Mouse (Mus musculus): ENCODE measurements around the gene Dnmbp.

Gene Dnmbp

GRCm38 (mm10) chr19:43905985-43906384 is 34.0 kb downstream of the Dnmbp start:
- peak; percentile 36 for DNase-seq

DNA sequence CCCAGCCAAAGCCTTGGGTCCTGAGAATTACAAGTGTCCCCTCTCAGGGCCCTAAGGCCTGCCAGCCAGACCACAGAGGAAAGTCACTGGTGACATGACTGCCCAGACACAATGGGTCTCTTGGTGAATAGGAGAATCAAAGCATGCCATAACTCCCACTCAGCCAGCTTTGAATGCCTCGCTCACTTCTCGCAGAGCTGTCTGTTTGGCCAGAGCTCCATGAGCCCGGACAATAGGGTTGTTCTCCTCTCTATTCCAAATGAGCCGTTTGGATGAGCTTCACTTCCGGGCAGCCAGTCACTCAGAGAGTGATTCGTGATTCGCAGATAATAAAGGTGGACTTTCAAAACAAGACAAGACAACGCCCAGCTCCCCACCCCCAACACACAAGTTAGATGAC is 34.9 kb downstream of the Dnmbp start:
- DNase-seq: no peak

DNA sequence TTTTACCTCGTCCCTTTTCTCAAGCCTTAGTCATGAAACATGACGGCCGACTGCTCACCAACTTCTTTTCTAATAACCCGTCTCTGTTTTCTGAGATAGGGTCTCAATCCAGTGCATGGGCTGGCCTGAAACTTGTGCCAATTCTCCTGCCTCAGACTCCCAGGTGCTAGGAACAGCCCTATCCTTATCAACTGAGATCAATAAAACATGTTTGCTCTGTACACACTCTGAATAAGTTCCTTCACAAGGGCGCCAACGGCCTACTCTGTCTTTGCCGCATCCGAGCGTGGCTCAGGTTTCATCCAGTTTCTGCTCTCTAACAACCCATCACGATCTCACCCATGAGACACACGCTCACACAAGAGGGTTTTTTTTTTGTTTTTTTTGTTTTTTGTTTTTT is 35.7 kb downstream of the Dnmbp start:
- no peak for DNase-seq

- DNase-seq: no peak
These were observed 37.1 kb downstream of the Dnmbp start for GRCm38 (mm10) chr19:43902887-43903286.

DNA sequence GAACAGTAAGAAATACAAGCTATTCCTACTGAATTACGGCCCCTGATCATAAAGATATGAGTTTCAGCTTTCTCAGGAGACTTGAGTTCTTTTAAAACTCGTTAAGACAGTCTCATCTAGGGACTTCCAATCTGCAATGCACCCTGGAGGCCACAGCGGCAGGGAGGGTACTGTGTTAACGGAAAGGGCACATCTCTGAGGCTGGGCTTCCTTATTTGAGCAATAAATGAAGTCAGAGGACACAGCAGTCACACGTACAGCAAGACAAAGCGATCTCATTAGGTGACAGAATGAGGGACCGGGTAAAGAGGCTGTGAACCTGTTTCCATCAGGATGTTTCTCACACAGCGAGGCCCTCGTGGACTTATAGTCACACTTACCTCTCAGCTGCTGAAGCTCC is 39.3 kb downstream of the Dnmbp start:
- DNase-seq: no peak

DNA sequence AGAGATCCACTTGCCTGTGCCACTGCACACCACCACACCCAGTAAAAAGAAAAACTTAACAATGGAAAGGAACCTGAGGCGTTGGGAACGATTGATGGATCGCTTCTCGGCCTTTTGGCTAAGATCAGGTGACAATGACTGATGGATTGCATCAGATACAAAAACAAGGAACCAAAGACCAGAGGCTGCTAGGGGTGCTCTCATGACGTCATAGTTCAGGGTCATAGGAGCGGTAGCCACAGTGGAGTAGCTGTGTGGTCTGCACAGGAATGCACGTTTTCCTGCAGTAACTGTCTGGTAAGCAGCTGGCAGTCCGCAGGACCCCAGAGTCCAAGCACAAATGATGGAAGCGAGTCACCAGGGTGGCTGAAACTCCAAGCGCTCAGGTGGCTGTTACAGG is 41.4 kb downstream of the Dnmbp start:
- no peak for DNase-seq

DNA sequence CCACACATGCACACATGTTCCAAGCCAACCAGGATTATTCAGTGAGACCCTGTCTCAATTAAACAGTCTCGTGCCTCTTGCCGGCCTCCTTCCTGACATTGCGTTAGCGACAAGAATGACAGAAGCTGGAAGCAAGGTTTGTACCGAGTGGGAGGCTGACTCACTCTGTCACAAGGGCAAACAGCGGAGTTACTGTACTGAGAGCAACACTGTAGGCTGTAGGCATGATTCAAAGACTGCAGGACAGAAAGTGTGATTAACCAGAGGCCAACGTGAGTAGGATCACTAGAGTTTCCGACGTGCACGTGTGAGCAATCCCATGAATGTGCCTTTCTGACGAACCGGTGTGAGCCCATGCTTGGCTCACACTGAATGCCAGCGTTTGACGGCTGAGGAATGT is 43.5 kb downstream of the Dnmbp start:
- DNase-seq: no peak

DNA sequence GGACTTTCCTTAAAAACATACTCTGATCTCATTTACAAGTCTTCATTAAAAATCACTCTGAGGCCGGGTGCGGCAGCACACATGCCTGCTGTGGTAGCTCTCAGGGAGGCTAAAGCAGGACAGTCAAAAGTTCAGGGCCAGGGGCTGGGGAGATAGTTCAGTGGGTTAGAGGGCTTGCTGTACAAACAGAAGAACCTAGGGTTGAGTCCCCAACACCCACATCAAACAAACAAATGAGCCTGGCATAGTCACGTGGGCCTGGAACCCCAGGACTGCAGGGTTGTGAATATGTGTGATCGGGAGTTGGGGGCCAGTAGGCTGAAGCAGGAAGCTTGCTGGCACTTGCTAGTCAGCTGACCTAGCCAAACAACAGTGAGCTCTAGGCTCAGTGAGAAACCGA is 44.0 kb downstream of the Dnmbp start:
- no peak for DNase-seq

DNA sequence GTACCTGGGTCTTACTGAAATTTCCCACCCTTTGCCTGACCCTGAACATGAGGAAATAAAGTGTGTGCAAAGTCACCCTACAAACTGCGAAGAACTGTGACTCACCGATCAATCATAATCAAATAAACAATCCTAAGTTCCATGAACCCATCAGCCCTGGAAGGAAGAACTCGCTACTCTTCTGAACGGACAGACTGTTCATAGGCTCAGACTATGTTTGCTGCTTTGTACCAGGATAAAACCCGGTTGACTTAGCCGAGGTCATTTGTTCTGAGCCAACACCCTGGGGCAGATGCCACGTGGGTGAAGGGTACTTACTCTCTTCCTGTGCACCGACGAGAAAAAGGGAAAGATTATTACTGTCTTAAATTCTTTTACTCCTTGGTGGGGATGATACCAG is 45.2 kb downstream of the Dnmbp start:
- DNase-seq: no peak

- DNase-seq: no peak
These were observed 45.9 kb downstream of the Dnmbp start for GRCm38 (mm10) chr19:43894070-43894469.

DNA sequence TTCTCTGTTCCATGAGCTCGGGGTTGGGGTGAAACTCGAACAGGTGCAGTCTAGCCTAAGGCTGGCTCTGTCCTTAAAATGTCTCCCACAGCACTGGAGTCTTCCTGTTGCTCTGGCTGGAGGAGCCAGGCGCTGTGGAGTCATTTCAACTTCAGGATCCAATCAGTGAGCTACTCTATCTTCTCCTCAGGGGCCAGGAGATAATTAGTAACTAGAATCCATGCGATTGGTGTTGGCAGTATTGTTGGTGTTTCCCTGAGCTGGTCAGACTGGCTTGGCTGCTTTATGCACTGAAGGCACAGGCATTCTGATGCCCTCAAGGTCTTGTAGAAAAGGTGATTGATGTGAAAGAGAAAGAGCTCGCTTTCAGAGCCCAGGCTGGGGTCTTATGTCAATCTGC is 49.5 kb downstream of the Dnmbp start:
- DNase-seq: no peak

- no peak for DNase-seq
These were observed 52.3 kb downstream of the Dnmbp start for GRCm38 (mm10) chr19:43887725-43888124.

GRCm38 (mm10) chr19:43887242-43887641 is 52.7 kb downstream of the Dnmbp start:
- DNase-seq: no peak

DNA sequence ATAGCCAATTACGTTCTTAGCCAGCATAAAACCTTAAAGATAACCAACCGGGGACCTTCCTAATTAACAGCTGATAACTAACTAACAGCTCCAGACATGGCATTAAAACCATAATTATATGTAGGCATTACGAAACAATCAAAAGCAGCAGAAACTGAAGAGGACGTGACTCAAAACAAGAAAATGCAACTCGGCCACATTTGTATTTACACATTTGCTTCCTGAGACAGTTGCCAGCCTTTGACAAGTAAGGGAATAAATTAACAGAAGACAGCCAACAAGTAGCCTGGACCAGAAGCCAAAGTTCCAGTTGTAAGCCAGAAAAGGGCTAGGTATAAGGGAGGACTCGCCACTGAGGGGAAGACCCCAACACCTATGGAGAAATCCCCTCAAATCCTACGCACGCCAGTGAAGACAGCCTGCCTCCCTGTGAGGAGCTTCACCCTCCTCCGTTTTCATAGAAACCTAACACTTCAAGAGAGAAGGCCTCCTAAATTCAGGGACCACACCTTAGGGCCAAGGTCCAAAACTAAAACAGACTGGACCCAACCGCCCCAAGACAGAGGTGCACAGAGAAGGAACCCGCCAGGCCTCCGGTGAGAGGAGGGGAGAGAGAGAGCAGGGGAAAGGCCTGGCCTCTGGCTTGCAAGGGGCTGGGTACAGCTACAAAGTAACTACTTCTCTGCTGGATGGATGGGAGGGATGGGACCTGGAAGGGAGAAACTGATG is 53.5 kb downstream of the Dnmbp start:
- DNase-seq: no peak

GRCm38 (mm10) chr19:43884668-43885498 is 55.1 kb downstream of the Dnmbp start:
- no peak for DNase-seq

GRCm38 (mm10) chr19:43882895-43883573 is 57.0 kb downstream of the Dnmbp start:
- no peak for DNase-seq

DNA sequence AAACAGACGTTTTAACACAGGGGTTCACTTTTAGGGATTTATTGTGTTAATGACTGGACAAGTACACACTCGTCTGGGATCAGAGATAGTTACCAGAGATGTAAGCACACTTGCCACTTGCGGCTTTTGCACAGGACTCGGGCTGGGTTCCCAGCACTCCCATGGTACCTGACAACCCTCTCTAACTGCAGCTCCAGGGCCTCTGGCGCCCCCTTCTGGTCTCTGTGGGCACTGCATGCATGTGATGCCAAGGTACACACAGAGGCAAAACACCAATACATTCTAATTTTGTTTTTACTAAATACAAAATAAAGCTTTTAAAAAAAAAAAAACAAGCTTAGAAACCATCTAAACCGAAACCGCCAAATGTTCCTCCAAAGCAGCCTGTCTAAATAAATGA is 58.4 kb downstream of the Dnmbp start:
- DNase-seq: no peak

GRCm38 (mm10) chr19:43880420-43880819 is 59.6 kb downstream of the Dnmbp start:
- no peak for DNase-seq

DNA sequence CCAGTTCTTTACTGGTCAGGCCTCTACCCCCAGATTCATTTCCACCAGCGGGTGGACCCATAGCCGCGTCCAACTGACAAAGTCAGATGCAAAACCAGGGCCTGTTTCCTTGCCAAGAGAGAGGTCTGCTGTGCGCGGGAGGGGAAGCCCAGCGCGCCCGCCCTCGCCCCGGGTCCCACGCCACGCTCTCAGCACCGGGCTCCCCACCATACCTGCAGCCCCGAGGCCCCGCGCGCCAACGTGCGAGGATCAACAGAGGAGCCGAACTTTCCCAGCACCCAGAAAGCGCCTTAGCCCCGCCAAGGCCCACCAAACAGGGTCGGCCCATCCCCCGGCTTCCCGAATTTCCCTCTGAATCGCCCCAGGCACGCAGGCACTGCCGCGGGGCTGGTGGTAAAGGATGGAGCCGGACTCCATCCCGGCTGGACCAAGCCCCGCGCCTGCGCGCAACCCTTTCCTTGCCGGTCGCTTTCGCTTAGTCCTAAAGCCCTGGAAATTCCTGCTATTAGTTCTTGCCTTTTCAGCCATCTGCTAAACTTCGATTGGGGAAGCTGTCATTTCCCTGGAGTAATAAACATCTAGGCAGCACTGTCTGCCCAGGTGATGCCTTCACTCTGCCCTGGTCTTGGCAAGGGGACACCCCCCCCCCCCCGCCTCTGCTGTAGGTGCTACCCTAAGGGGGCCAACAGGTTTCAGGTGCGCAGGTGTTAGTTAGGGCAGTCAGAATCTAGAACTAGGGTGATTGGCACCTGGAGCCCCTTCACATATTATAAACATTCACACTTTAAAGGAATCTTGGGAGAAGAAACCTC is 60.4 kb downstream of the Dnmbp start:
- DNase-seq: no peak

GRCm38 (mm10) chr19:43878111-43879092 is 61.6 kb downstream of the Dnmbp start:
- no peak for DNase-seq

- DNase-seq: no peak
These were observed 62.6 kb downstream of the Dnmbp start for GRCm38 (mm10) chr19:43877364-43877763.

DNA sequence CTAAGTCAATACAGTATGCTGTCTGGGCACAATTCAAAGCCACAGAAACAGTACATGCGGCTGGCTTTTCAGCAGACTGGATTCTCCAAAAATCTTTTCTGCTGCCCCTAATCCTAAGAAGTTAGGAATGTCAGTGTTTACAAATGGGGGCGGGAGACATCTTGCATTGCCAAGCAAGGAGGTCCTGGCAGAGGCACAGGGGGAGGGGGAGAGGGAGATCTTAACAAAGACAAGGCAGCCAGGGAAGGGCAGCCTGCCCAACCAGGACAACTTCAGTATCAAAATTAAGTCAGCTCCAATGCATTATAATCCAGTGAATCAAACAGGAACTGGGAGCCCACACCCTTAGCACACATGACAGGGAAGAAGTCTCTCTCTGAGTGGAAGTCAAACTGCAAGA is 64.0 kb downstream of the Dnmbp start:
- DNase-seq: no peak

All from thymus, postnatal 14 days (tissue).